Mouse (Mus musculus) urinary bladder, postnatal 10 days (tissue): ENCODE results near the gene Matn4.
A peak's percentile ranks its signal among the peaks of the same experiment; 100 is the strongest.

ENCODE experiments used
- DNase-seq: peaks from one replicate; pipeline ENCODE4 v3.0.0; 2022; ENCODE audit warnings: low spot score

The Matn4 gene

DNA sequence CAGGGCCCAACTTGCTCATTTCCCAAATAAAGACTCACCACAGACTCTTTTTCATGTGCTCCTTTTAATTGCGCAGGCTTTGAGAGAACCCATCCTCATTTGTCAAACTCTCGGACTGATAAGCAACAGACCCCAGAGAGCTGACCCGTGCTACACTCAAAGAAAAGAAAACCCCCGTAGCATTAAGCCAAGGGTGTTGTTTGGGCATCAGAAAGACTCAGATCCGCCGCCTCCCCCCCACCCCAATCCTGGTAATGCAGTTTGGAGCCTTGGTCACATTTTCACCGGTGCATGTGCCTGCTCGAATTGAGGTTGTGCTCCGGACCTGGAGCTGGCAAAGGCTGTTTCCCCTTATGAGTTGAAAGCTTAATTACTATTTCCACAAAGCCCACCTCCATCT is at the start of gene Matn4:
TSS of gene Matn4 (minus strand) at position 101 of the 400 bp plus-strand sequence.
- no peak for DNase-seq

DNA sequence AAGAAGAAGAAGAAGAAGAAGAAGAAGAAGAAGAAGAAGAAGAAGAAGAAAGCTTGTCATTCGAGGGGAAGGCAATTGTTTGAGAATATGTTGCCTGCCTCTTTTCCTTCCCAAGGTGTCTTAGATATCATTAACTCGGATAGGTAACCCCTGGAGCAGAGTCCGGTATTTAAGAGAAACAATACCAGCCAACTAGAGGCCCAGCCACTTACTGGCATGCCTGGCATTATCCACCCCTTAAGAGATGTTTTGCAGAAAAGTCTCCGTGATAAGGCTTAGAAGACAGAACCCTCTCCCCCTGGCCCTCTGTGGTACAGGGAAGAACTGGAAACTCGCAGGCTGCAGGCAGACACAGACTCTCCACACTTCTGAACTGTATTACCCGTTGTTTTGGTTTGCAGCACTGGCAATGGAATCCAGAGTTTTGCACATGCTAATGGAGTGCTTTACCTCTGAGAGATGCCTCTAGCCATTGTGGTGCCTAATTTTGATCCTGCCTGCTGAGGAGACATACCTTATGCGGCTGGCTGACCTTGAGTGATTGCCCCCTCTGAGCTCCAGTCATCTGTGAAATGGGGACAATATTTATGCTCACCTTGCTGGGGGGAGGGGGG is 49.0 kb upstream of the Matn4 start:
- DNase-seq: no peak

DNA sequence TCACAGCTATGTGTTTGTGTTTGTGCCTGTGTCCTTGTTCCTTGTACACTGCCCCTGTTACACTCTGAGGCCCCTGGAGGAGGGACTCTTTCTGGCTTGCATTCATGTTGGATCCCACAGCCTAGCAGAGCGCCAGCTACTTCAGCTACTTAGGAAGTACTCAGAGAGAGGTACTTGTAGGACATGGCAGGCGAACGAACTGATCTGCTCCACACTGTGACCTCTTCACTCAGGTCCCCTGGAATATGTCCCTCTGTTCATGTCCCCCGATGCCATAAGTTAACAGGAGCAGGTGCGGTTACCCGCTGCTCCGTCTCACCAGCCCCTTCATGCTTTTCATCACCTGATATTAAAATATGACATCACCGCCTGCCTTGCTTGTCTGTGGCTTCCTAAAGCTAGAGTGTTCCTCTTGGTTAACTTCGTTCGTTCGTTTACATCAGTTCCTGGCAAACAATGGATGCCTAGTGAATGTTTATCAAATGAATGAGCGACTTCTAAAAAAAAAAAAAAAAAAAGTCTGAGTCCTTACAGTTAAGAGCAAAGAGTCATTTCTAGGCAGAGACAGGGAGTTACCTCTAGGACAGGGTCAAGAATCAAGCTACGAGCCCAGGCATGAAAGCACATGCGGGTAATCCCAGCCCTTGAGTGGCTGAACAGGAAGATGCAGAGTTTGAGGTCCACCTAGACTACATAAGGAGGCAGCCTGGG is 48.2 kb upstream of the Matn4 start:
- DNase-seq: no peak

DNA sequence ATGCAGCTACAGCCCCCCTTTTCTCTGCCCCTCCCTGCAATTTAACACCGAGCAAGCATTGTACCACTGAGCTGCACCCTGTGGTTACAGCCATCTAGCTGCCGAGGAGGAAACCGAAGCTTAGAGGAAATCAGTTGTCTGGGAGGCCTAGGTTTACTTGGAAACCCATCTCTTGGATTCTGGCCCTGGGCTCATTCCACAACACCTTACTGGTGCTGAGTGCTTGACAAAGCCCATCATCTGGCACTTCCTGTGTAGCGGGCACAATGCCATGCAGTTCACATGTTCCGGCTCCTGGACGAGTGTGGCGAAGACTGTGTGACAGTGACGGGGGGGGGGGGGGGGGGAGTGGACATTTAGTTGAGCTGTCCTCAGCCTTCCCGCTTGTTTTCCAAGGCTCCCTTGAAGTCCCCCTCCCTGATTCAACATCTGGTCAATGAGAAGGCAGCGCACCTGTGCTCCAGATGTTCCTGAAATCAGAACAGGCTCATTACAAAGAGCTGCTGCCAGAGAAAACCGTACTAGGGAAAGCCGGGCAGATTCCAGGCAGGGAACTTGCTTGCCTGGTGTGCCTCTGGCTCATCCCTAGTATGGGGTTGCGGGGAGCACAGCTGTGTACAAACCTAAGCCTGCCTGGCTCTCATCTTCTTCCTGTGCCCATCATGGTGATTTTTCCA is 47.2 kb upstream of the Matn4 start:
- DNase-seq: no peak

DNA sequence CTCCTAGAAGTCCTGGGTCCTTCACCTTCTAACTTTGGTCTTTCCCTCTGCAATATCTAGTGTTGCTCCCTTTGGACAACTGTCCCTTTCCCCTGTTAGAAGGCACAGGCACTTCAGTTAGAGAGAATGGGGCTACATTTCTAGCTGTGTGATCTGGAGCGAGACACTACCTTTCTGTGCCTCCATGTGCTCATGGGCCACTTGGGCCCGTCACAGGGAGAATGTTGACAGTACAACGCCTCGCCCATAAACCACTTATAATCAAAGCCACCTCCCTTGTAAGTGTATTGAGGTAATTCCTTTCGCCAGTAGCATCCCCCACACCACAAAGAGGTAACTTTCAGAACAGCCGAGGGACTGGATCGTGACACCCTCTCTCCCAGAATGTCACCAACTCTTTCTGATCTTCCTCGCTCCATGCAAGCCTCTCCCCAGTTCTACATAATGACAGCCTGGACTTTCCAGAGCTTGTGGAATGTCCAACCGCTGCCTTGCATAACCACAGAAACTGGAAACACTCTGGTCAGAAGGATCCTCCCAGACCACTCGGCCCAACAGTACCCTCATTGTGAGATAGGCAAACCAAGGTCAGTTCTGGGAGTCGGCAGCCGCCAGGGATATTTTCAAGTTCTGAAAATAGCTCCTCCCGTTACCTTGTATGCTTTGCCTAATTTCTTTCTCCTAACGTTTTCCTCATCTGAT is 44.5 kb upstream of the Matn4 start:
- DNase-seq: no peak

DNA sequence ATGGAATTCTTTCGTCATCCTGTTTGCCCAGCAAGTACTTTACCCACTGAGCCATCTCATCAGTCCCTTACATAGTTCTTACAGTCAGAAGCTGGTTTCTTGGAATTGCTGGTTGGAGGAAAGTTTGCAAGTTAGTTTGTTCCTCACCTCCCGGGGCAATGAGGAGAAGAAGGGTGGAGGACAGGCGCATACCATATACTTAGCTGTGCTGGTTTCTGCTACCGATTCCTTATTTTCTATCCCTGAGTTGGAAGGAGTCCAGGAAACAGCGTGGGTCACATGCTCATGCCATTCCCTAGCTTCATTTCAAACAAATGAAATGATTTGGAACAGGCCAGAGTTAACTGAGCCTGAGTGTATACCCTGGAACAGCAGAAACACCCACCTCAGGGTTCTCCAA is 44.0 kb upstream of the Matn4 start:
- no peak for DNase-seq

DNA sequence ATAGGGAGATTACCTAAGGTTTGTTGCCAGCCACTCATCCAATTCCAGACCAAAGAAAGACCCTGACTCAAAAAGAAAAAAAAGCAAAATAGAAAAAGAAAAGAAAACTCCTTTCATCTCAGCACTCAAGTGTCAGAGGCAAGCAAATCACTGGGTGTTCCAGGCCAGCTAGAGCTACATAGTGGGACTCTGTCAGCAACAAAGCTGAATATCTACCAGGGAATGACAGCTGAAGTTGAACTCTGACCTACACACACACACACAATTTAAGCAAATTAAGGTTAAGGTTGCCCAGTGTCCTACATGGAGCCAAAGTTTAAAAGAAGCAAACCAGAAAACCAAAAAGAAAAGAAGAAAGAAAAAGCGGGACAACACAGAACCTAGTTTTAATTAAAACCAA is 43.2 kb upstream of the Matn4 start:
- no peak for DNase-seq

DNA sequence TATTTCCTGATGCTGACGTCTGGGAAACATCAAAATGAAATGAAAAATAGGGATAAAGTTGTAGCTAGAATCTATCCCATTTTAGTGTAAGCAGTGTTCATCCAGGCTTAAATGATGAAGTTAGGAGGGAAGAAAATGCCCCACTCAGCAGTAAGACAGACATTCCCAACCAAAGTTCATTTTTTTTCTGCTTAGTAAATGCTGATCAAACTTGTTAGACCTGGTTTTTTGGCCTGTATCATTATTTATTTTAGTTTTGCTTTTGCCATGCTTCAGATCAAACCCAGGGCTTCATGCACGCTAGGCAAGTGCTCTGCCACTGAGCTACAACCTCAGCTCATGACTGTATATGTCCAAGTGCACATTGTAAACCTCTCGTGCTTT is 41.1 kb upstream of the Matn4 start:
- DNase-seq: no peak

DNA sequence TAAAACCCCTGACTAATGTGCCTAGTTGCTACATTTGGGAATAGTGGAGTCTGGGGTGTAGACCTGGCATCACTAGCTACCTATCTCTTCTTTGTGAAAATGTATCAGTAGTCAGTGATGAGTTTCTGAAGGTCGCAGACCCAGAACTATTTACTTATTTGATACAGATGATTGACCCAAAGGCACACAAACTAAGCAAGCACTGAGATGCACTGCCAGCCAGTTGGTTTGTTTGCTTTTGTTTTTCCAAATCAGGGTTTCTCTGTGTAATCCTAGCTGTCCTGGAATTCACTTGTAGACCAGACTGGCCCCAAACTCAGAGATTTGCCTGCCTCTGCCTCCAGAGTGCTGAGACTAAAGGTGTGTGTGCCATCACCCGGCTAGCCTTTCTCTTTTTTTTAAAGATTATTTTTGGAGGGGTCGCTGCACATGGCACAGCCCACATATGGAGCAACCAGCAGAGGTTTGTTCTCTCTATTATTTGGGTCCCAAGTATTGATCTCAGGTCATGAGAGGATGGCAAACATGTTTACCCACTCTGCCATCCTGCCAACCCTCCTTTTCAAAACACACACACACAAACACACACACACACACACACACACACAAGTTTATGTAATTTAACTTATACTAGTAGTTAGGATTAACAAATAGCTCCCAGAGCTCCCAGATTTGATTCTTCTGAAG is 40.6 kb upstream of the Matn4 start:
- DNase-seq: no peak

DNA sequence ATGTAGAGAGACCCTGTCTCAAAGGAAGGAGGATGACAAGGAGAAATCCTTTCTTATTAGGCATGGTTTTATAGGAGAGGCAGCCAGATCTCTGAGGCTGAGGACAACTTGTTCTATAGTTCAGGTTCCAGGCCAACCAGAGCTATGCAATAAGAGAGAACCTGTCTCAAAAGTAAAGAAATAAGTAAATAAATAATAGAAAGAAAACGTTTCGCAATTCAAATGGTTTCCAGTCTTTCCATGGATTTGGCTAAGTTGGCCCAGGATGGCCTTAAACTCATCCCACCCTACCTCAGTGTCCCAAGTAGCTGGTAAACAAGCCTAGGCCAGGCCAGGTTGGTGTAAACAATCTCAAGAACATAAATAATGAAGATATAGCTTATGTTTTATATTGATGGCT is 39.7 kb upstream of the Matn4 start:
- no peak for DNase-seq

DNA sequence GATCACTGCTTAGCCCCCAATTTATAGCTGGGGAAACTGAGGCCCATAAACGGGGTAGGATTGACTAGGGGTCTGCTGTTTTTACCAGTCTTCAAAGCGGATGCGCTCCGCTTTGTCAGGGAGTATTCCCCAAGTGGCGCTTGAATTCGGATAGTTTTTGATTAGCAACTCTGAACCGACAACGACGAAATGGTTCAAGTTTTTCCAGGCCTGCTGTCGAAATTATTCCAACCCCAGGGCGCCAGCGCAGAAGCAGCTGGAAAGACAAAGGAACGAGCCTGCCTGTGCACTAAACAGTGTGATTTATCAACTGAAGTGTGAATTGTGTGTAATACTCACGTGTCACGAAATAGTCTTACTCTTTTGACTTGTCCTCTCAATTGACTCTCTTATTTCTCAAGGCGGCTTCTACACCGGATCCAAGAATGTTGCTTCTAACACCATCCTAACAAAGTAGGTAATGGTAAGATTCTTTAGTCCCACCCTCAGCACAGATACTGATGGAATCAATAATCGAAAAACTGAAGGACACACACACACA is 38.6 kb upstream of the Matn4 start, which contains the start of gene Sdc4:
TSS of gene Sdc4 (minus strand) at position 428 of the 541 bp plus-strand sequence.
- DNase-seq: no peak

DNA sequence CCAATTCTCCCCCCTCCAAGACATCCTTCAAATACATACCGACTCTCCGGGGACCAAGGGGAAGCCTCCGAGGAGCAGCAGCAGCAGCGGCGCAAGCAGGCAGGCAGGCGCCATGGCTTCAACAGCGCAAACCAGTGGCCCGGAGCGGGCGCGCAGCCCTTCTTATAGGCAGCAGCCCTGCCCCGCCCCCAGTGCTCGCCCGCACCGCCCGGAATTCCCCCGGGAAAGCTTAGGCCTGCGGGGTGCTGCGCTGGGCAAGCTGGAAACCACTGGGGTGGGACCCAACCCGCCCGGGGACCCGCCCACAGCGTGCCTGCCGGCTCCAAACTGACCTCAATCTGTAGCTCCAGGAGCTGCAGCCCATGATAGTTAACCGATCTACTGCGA is 38.1 kb upstream of the Matn4 start:
- peak; percentile 72 for DNase-seq

DNA sequence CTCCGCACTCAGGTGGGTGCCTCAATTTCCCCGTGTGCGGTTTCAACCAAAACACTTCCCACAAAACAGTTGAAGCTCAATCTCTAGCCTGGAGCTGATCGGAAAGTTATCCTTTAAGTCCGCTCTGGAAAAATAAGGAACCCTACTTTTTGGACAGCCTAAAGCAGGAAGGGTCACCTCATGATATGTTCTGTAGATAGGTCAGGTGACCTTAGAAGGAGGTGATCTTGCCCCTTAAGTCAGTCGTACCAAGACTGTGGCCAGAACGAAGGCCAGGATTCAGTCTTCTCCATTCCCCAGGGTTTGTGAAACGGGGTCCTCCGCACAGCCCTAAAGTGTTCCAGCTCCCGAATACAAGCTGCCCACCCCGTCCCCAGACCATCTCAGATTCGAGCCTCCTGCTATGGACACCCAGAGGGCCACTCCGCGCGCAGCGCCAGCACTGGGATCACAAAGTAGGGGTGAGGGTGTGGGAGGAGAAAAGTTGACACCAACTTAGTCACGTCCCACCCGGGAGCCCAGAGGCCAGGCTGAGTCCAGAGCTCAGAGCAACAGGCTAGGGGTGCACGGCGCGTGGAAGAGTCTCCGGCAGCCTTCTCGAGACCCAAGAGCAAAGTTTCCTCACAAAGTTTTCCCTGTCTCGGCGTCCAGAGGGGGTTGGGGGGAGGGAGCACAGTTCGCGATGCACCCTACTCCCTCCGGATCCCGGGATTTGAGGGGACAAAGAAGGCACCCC is 37.5 kb upstream of the Matn4 start:
- no peak for DNase-seq

DNA sequence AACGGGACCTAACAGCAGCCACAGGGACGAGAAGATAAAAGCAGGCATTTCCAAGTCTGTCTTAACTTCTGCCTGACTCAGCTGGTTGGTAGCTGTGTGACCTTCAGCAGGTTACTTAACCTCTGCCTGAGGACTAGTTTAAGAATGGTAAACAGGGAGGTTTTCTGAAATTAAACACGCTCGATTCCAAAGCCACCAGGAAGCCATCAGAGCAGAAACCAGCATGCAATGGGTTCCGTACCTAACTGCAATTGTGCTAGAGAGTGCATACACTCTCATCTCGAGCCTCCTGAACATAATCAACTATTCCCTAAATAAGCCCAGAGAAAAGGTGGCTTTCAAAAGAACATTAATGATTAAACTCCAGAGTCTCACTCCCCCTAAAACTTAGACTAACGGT is 36.8 kb upstream of the Matn4 start:
- DNase-seq: no peak

DNA sequence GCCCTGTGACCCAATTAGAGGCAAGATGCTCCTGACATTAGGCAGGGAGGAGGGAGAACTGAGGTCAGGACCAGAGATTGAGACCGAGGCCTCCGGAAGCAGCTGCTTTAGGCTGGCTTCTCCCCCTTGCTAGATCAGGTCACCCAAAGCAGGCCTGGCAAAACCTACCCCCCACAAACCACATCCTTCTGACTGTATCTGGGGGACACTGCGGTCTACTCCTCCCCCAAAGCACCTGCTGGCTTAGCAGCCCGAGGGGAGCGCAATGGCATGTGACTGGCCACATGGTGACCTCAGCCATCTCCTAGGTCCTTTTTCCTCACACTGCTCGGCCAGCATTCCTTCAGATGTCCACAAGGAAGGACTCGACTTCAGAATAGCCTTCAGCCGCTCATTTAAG is 36.2 kb upstream of the Matn4 start:
- no peak for DNase-seq

DNA sequence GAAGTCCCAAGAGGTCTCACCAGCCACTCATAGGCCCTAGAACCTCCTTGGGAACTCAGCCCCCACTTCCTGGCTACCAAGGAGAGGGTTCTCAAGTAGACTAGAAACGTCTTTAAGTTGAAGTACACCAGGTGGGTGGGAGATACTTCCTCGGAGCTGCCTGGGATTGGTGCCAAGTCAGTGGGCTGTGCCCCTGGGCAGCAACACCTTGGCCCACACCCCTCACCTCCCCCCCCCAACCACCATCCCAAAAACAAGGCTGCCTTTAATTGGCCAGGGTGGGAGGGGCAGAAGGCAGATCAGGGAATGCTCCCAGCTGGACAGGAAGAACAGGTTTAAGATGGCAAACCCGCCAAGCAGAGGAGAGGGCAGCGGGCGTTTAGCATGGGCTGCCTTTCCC is 35.4 kb upstream of the Matn4 start:
- no peak for DNase-seq

DNA sequence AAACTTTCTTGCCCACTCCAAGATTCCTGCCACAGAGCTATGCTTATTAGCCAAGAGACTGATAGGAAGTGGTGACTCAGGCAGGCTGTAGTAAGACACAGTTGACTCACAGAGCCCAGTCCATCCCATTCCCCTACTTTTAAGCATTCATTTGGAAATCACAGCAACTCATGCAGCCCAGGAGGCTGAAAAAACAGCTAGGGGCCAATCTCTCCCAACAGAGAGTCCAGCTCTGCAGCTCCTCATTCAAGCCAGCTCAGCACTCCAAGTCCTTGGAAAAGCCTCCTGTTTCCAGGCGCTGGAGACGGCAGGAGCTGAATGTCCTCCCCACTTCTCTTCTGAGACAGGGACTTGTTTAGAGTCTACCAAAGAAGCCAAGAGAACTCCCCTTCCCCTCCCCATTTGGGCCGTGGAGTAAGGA is 34.1 kb upstream of the Matn4 start:
- DNase-seq: no peak

DNA sequence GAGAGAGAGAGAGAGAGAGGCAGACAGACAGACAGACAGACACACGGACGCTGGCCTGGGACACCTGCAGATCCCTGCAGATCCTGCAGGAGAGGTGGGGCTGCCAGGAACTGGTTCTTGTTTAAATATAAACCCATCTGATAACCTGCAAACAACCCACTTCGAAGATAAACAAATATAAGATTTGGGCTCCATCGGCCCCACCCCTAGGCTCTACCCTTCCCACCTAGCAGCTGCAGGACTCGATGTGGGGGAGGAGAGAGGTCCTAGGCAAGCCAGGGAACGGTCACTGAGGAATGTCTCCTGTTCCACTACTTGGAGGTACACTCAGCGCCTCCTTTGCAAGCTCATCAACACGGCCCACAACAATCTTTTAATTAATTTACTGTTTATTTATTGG is 33.3 kb upstream of the Matn4 start:
- no peak for DNase-seq

DNA sequence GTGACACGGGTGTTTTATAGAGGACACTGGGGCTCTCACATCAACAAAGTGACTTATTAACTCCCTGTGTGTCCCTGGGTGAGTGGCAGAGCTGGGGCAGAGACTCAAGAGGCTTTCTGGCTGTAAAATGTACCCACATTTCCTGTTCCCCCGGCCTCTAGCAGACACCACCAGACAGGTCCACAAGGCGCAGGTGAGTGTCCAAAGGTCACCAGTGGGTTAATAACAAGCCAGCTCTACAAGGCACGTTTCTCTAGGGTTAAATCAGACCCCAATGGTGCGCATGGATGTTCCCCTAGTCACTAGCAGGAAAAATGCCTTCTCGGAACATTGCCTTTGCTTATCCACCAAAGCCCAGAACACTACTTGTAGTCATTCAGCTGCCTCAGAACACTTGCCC is 32.8 kb upstream of the Matn4 start:
- no peak for DNase-seq

DNA sequence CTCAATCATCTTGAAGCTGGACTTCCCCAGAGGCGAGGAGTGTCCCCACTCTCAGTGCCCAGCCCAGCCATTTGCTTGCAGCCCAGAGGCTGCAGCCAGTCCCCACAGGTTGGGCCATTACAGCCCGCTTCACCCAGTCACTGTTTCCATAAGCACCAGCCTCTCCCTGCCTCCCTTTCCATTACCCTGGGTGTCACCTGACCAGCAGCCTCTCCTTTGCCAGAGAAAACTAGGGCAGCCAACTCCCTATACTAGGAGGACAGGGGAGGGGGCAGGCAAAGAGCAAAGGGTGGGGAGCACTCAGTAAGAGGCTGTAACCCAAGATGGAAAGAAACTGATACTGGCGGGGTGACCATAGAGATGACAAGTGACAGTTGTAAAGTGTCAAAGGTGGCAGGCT is 32.0 kb upstream of the Matn4 start:
- DNase-seq: no peak

DNA sequence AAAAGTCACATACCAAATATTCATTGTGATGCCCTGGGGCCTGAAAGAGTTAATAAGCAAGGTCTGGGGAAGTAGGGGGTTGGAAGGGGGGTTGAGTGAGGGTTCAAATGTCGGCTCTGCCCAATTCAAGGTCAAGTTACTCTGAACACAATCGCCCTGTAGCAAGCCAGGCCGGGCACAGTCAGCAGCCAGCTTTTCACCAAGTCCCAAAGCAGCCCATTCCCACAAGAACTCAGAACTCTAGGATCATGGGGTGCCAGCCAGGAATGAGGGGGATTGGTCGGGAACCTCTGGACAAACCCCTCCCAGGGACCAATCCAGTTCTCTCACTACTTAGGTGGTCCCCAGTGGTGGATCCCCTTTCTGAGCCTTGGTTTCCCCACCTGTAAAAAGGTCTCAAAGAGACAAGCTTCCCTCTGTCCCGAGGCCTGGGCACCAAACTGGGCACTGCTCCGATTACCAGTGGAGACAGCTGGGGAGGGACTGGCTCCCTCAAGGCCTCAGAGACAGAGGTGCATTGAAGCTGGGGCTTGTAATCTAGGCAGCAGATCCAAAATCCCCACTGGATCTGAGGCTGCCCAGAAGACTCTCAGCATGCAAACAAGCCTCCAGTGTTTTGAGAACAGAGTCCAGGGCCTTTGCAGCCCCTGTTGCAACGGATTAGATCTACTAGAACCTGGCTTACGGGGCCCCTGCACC is 31.4 kb upstream of the Matn4 start:
- DNase-seq: no peak
